Mouse (Mus musculus) ES-E14 (cell line): ENCODE measurements around the gene Rps6kc1.

Experiments used
- CHD2 ChIP-seq: IDR thresholded peaks from 2 replicates; pipeline ENCODE4 v1.6.1; 2014; ENCODE audit warnings: mild to moderate bottlenecking, low read depth, low read length, inconsistent platforms
- ZC3H11A ChIP-seq: IDR thresholded peaks from 2 replicates; pipeline ENCODE4 v1.6.1; 2012; ENCODE audit warnings: low read depth, mild to moderate bottlenecking, inconsistent platforms, low read length, borderline replicate concordance
- ZNF384 ChIP-seq: IDR thresholded peaks from 2 replicates; pipeline ENCODE4 v1.6.1; 2012; ENCODE audit warnings: low read depth, low read length, inconsistent platforms

DNA sequence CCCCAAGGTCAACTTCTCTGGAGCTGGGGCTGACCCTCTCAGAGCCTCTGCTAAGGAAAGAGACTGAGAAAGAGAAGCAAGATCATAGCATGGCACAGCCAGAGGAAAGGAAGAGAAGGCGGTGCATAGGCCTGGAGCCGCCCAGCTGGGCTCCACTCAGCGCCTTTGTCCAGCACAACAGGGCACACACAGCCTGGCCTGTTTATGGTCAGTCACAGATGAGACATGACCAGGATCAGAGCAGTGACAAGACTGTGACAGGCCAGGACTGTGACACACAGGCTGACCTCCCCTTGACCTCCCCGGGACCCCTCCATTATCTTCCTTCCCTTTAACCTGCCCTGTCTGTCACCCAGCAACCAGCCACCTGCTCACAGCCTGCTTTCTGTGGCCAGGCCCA lies 249.8 kb downstream of the Rps6kc1 start:
- TF ChIP-seq ZNF384 (no peak), ZC3H11A (no peak), CHD2 (no peak)
